8 mouse cellular contexts compared by ENCODE assay signal in genomic region chr4:33924234-33924888, GRCm38 (mm10). TPM values are rescaled to one million over a fixed set of nuclear protein-coding genes. Genes with fewer than 3 reads are reported as not detected.
DNase-seq lines count a peak whose midpoint lies in the region; ATAC-seq and TF ChIP-seq lines count a peak whose summit lies in the region.

Gene Cnr1 (plus strand): TSS chr4:33924593.

- no peak for TF ChIP-seq CTCF in thymus, adult 2 months (IDR thresholded peaks at IDR 0.05; ENCODE audit: borderline replicate concordance, control insufficient read depth, extremely low read depth, insufficient read depth, low read length, poor library complexity)

- no peaks in the 10 kb centered on the region for H3K36me3 ChIP-seq in thymus, adult 2 months (ENCODE audit: control insufficient read depth, insufficient read depth, low read length)
- H3K36me3 ChIP-seq in embryonic facial prominence, embryonic 15.5 days: no peaks in the 10 kb centered on the region
- H3K36me3 ChIP-seq in heart, embryonic 10.5 days: no peaks in the 10 kb centered on the region
- no peaks in the 10 kb centered on the region for H3K36me3 ChIP-seq in limb, embryonic 13.5 days
- H3K36me3 ChIP-seq in midbrain, embryonic 15.5 days (replicated peaks): no peaks in the 10 kb centered on the region
- H3K36me3 ChIP-seq in stomach, embryonic 16.5 days (ENCODE audit: control insufficient read depth, insufficient read depth, low read length): no peaks in the 10 kb centered on the region

- H3K4me2 ChIP-seq in embryonic facial prominence, embryonic 15.5 days (replicated peaks): peak within 1 kb of the TSS; percentile 98
- peak within 1 kb of the TSS; percentile 78 for H3K4me2 ChIP-seq in limb, embryonic 13.5 days (replicated peaks)
- H3K4me2 ChIP-seq in midbrain, embryonic 15.5 days: peak within 1 kb of the TSS; percentile 93
- peak within 1 kb of the TSS; percentile 98 for H3K4me2 ChIP-seq in stomach, embryonic 16.5 days (ENCODE audit: low read depth, low read length)

- no peak for DNase-seq in thymus, adult 2 months
- no peak for DNase-seq in thymus, postnatal 10 days (ENCODE audit: low spot score in 2 of 2)
- peak; percentile 81 for DNase-seq in heart, embryonic 10.5 days (ENCODE audit: low spot score)
- DNase-seq in kidney, adult 9 months: peak; percentile 43

- 2% methylated on average over 74 of the region's 77 CpGs for WGBS in thymus, adult 2 months
- WGBS in embryonic facial prominence, embryonic 15.5 days: under 1% methylated on average over 77 of the region's 77 CpGs
- under 1% methylated on average over 74 of the region's 77 CpGs for WGBS in heart, embryonic 10.5 days
- under 1% methylated on average over 66 of the region's 77 CpGs for WGBS in limb, embryonic 13.5 days
- WGBS in midbrain, embryonic 15.5 days: under 1% methylated on average over 73 of the region's 77 CpGs
- WGBS in stomach, embryonic 16.5 days: under 1% methylated on average over 66 of the region's 77 CpGs

- peak; percentile 81 for ATAC-seq in embryonic facial prominence, embryonic 15.5 days (ENCODE audit: insufficient number of reproducible peaks, low FRiP score, low TSS enrichment, low read depth)
- peak; percentile 80 for ATAC-seq in limb, embryonic 13.5 days (ENCODE audit: low FRiP score, low read depth)
- ATAC-seq in midbrain, embryonic 15.5 days (replicated peaks): peak; percentile 93
- ATAC-seq in stomach, embryonic 16.5 days (ENCODE audit: insufficient read depth, low FRiP score): peak; percentile 95

- no peaks in the 10 kb centered on the region; the same call in 1 of the 2 replicates for H3K27me3 ChIP-seq in thymus, adult 2 months (ENCODE audit: control insufficient read depth, insufficient read depth, low read length)
- H3K27me3 ChIP-seq in embryonic facial prominence, embryonic 15.5 days: peaks cover 20% of the 10 kb centered on the region
- H3K27me3 ChIP-seq in heart, embryonic 10.5 days (ENCODE audit: insufficient read depth, poor library complexity, severe bottlenecking): peaks cover 52% of the 10 kb centered on the region
- H3K27me3 ChIP-seq in limb, embryonic 13.5 days: peaks cover 28% of the 10 kb centered on the region
- 0 out of 2 replicates have a peak, but pooled peaks cover 2% of the 10 kb centered on the region for H3K27me3 ChIP-seq in midbrain, embryonic 15.5 days (replicated peaks)
- H3K27me3 ChIP-seq in stomach, embryonic 16.5 days (ENCODE audit: control insufficient read depth, insufficient read depth, low read length): peaks cover 18% of the 10 kb centered on the region

- TF ChIP-seq POLR2A in thymus, adult 2 months (IDR thresholded peaks at IDR 0.05; ENCODE audit: control insufficient read depth, extremely low read depth, insufficient read depth, low read length, poor library complexity): no peak

- no peak within 1 kb of the TSS for H3K27ac ChIP-seq in thymus, adult 2 months (ENCODE audit: control insufficient read depth, insufficient read depth, low read length)
- peak within 1 kb of the TSS; percentile 12 for H3K27ac ChIP-seq in embryonic facial prominence, embryonic 15.5 days (replicated peaks)
- H3K27ac ChIP-seq in heart, embryonic 10.5 days: peak within 1 kb of the TSS; percentile 92
- peak within 1 kb of the TSS; percentile 49; the same call in 1 of the 2 replicates for H3K27ac ChIP-seq in limb, embryonic 13.5 days
- H3K27ac ChIP-seq in midbrain, embryonic 15.5 days: peak within 1 kb of the TSS; percentile 96
- H3K27ac ChIP-seq in stomach, embryonic 16.5 days (ENCODE audit: low read length): peak within 1 kb of the TSS; percentile 48

- peak within 1 kb of the TSS; percentile 28 for H3K4me3 ChIP-seq in thymus, adult 2 months (ENCODE audit: control insufficient read depth, insufficient read depth, low read length)
- H3K4me3 ChIP-seq in embryonic facial prominence, embryonic 15.5 days (replicated peaks): peak within 1 kb of the TSS; percentile 57
- H3K4me3 ChIP-seq in heart, embryonic 10.5 days: peak within 1 kb of the TSS; percentile 79
- peak within 1 kb of the TSS; percentile 67 for H3K4me3 ChIP-seq in limb, embryonic 13.5 days
- H3K4me3 ChIP-seq in midbrain, embryonic 15.5 days: peak within 1 kb of the TSS; percentile 85
- H3K4me3 ChIP-seq in stomach, embryonic 16.5 days (replicated peaks; ENCODE audit: low read length): peak within 1 kb of the TSS; percentile 56

- H3K4me1 ChIP-seq in thymus, adult 2 months (replicated peaks; ENCODE audit: control insufficient read depth, insufficient read depth, low read length): 0 out of 2 replicates have a peak, but pooled peaks cover 3% of the 10 kb centered on the region
- peaks cover 15% of the 10 kb centered on the region for H3K4me1 ChIP-seq in embryonic facial prominence, embryonic 15.5 days
- H3K4me1 ChIP-seq in heart, embryonic 10.5 days: peaks cover 17% of the 10 kb centered on the region; the same call in 1 of the 2 replicates
- peaks cover 8% of the 10 kb centered on the region; the same call in 1 of the 2 replicates for H3K4me1 ChIP-seq in limb, embryonic 13.5 days
- peaks cover 13% of the 10 kb centered on the region for H3K4me1 ChIP-seq in midbrain, embryonic 15.5 days
- H3K4me1 ChIP-seq in stomach, embryonic 16.5 days (ENCODE audit: control insufficient read depth, insufficient read depth, low read length): no peaks in the 10 kb centered on the region

- H3K9ac ChIP-seq in embryonic facial prominence, embryonic 15.5 days: peak within 1 kb of the TSS; percentile 62
- H3K9ac ChIP-seq in limb, embryonic 13.5 days: peak within 1 kb of the TSS; percentile 70
- peak within 1 kb of the TSS; percentile 94 for H3K9ac ChIP-seq in midbrain, embryonic 15.5 days
- H3K9ac ChIP-seq in stomach, embryonic 16.5 days (ENCODE audit: low read length): peak within 1 kb of the TSS; percentile 75

- H3K9me3 ChIP-seq in embryonic facial prominence, embryonic 15.5 days (replicated peaks): no peaks in the 10 kb centered on the region
- no peaks in the 10 kb centered on the region for H3K9me3 ChIP-seq in heart, embryonic 10.5 days
- no peaks in the 10 kb centered on the region for H3K9me3 ChIP-seq in limb, embryonic 13.5 days
- H3K9me3 ChIP-seq in midbrain, embryonic 15.5 days: no peaks in the 10 kb centered on the region
- no peaks in the 10 kb centered on the region for H3K9me3 ChIP-seq in stomach, embryonic 16.5 days (replicated peaks; ENCODE audit: control insufficient read depth, low read length)

RNA-seq across cellular contexts. Expression of gene Cnr1, which starts in this region (rescaled TPM):
- polyA plus RNA-seq in thymus, adult 2 months (2012; rRNA removed): 0.06 and 0.08 TPM in 2 replicates
- 3.5 and 3.9 TPM in 2 replicates for polyA plus RNA-seq in embryonic facial prominence, embryonic 15.5 days (2015; fragmentation: Nextera tagmentation; extraction: Ambion mirVana)
- polyA plus RNA-seq in heart, embryonic 10.5 days (2016; fragmentation: Nextera tagmentation; extraction: Ambion mirVana): 0.52 and 1.6 TPM in 2 replicates
- polyA plus RNA-seq in limb, embryonic 13.5 days (2015; fragmentation: Nextera tagmentation; extraction: Ambion mirVana): 4.7 and 4.8 TPM in 2 replicates
- 49.8 and 55.2 TPM in 2 replicates for polyA plus RNA-seq in midbrain, embryonic 15.5 days (2015; fragmentation: Nextera tagmentation; extraction: Ambion mirVana)
- polyA plus RNA-seq in stomach, embryonic 16.5 days (2015; fragmentation: Nextera tagmentation; extraction: Ambion mirVana): 2.2 and 2.9 TPM in 2 replicates

Comparison
In these comparisons a context has a peak if more than half of its experiments do, and no peak if none do; other contexts are left out.
1. DNase-seq: peak in heart, embryonic 10.5 days (single experiment) and kidney, adult 9 months (single experiment); none in thymus, adult 2 months (single experiment) and thymus, postnatal 10 days (0 of 2).
2. H3K4me3 ChIP-seq: peak in every context shown above with its lines; median percentile 85 in midbrain, embryonic 15.5 days; 79 in heart, embryonic 10.5 days; 67 in limb, embryonic 13.5 days; 57 in embryonic facial prominence, embryonic 15.5 days; 56 in stomach, embryonic 16.5 days; 28 in thymus, adult 2 months.
3. Peak in every context shown above with its lines, with median percentiles within 50 percentile points of each other: ATAC-seq, H3K4me2 ChIP-seq and H3K9ac ChIP-seq.